Mouse (Mus musculus): ENCODE data around the gene Tapt1. TPM values are rescaled to one million over a fixed set of nuclear protein-coding genes. Genes with fewer than 3 reads are reported as not detected.

Tapt1 gene
- polyA plus RNA-seq, 1 experiment from 2014 or later, result 37.6 TPM

- H3K9ac ChIP-seq (ENCODE audit: low read depth, low read length), result no peak overlapping the region
- no peaks in the 10 kb centered on the region for H3K9me3 ChIP-seq (ENCODE audit: control insufficient read depth, low read length)
- no peak for DNase-seq (ENCODE audit: low spot score)
- H3K36me3 ChIP-seq (ENCODE audit: control insufficient read depth, insufficient read depth, low read length), result no peaks in the 10 kb centered on the region
- H3K27ac ChIP-seq (replicated peaks; ENCODE audit: low read depth, low read length), result no peak overlapping the region
- H3K4me2 ChIP-seq (ENCODE audit: low read depth, low read length), result no peak overlapping the region
- no peak for ATAC-seq (ENCODE audit: low read depth)
- no peak overlapping the region for H3K4me3 ChIP-seq (ENCODE audit: low read depth, low read length)
- H3K4me1 ChIP-seq (ENCODE audit: control insufficient read depth, insufficient read depth, low read length), result no peaks in the 10 kb centered on the region
- 97% methylated on average over 1 of the region's 1 CpGs for WGBS
- H3K27me3 ChIP-seq (replicated peaks; ENCODE audit: control insufficient read depth, insufficient read depth, low read length), result no peaks in the 10 kb centered on the region
Measured at GRCm38 (mm10) chr5:44241726-44242125, 15.3 kb upstream of the Tapt1 start.

- Histone ChIP-seq H3K9me3 (ENCODE audit: control insufficient read depth, low read length) (no peaks in the 10 kb centered on the region), H3K27ac (replicated peaks; ENCODE audit: low read depth, low read length) (no peak overlapping the region), H3K4me2 (ENCODE audit: low read depth, low read length) (no peak overlapping the region), H3K4me1 (ENCODE audit: control insufficient read depth, insufficient read depth, low read length) (no peaks in the 10 kb centered on the region), H3K9ac (ENCODE audit: low read depth, low read length) (no peak overlapping the region), H3K27me3 (replicated peaks; ENCODE audit: control insufficient read depth, insufficient read depth, low read length) (no peaks in the 10 kb centered on the region), H3K4me3 (ENCODE audit: low read depth, low read length) (no peak overlapping the region), H3K36me3 (ENCODE audit: control insufficient read depth, insufficient read depth, low read length) (no peaks in the 10 kb centered on the region)
- ATAC-seq (ENCODE audit: low read depth), result no peak
- DNase-seq (ENCODE audit: low spot score), result no peak
- WGBS, result 55% methylated on average over 7 of the region's 7 CpGs
Measured at GRCm38 (mm10) chr5:44239187-44240136, 13.0 kb upstream of the Tapt1 start.

GRCm38 (mm10) chr5:44238201-44238600 is 11.8 kb upstream of the Tapt1 start:
- WGBS, result 81% methylated on average over 7 of the region's 7 CpGs
- Histone ChIP-seq H3K27ac (replicated peaks; ENCODE audit: low read depth, low read length) (no peak overlapping the region), H3K9me3 (ENCODE audit: control insufficient read depth, low read length) (no peaks in the 10 kb centered on the region), H3K27me3 (replicated peaks; ENCODE audit: control insufficient read depth, insufficient read depth, low read length) (no peaks in the 10 kb centered on the region), H3K4me3 (ENCODE audit: low read depth, low read length) (no peak overlapping the region), H3K4me1 (ENCODE audit: control insufficient read depth, insufficient read depth, low read length) (no peaks in the 10 kb centered on the region), H3K9ac (ENCODE audit: low read depth, low read length) (no peak overlapping the region), H3K36me3 (ENCODE audit: control insufficient read depth, insufficient read depth, low read length) (no peaks in the 10 kb centered on the region), H3K4me2 (ENCODE audit: low read depth, low read length) (no peak overlapping the region)
- DNase-seq (ENCODE audit: low spot score), result no peak
- ATAC-seq (ENCODE audit: low read depth), result no peak

GRCm38 (mm10) chr5:44234606-44235005 is 8.2 kb upstream of the Tapt1 start:
- Histone ChIP-seq H3K27ac (replicated peaks; ENCODE audit: low read depth, low read length) (no peak overlapping the region), H3K9me3 (ENCODE audit: control insufficient read depth, low read length) (no peaks in the 10 kb centered on the region), H3K36me3 (ENCODE audit: control insufficient read depth, insufficient read depth, low read length) (no peaks in the 10 kb centered on the region), H3K9ac (ENCODE audit: low read depth, low read length) (no peak overlapping the region), H3K4me3 (ENCODE audit: low read depth, low read length) (no peak overlapping the region), H3K27me3 (replicated peaks; ENCODE audit: control insufficient read depth, insufficient read depth, low read length) (no peaks in the 10 kb centered on the region), H3K4me1 (ENCODE audit: control insufficient read depth, insufficient read depth, low read length) (no peaks in the 10 kb centered on the region), H3K4me2 (ENCODE audit: low read depth, low read length) (no peak overlapping the region)
- ATAC-seq (ENCODE audit: low read depth) (no peak), DNase-seq (ENCODE audit: low spot score) (no peak)
- 85% methylated on average over 7 of the region's 7 CpGs for WGBS

GRCm38 (mm10) chr5:44233933-44234332 is 7.5 kb upstream of the Tapt1 start:
- H3K36me3 ChIP-seq (ENCODE audit: control insufficient read depth, insufficient read depth, low read length), result no peaks in the 10 kb centered on the region

GRCm38 (mm10) chr5:44228756-44229155 is 2.3 kb upstream of the Tapt1 start:
- ATAC-seq (ENCODE audit: low read depth), result no peak
- Histone ChIP-seq H3K4me1 (ENCODE audit: control insufficient read depth, insufficient read depth, low read length) (peaks cover 15% of the 10 kb centered on the region), H3K9ac (ENCODE audit: low read depth, low read length) (0 out of 2 replicates have a peak overlapping the region, but pooled peaks have one; percentile 8), H3K27ac (replicated peaks; ENCODE audit: low read depth, low read length) (no peak overlapping the region), H3K4me2 (ENCODE audit: low read depth, low read length) (no peak overlapping the region), H3K36me3 (ENCODE audit: control insufficient read depth, insufficient read depth, low read length) (no peaks in the 10 kb centered on the region), H3K9me3 (ENCODE audit: control insufficient read depth, low read length) (no peaks in the 10 kb centered on the region), H3K4me3 (ENCODE audit: low read depth, low read length) (no peak overlapping the region), H3K27me3 (replicated peaks; ENCODE audit: control insufficient read depth, insufficient read depth, low read length) (no peaks in the 10 kb centered on the region)
- 53% methylated on average over 4 of the region's 4 CpGs for WGBS
- DNase-seq (ENCODE audit: low spot score), result no peak

More at GRCm38 (mm10) chr5:44233933-44234332, 7.5 kb upstream of the Tapt1 start:
- ATAC-seq (ENCODE audit: low read depth) (no peak), DNase-seq (ENCODE audit: low spot score) (no peak)
- no peak overlapping the region for H3K4me2 ChIP-seq (ENCODE audit: low read depth, low read length)
- WGBS, result 80% methylated on average over 3 of the region's 3 CpGs
- no peak overlapping the region for H3K9ac ChIP-seq (ENCODE audit: low read depth, low read length)
- H3K27me3 ChIP-seq (replicated peaks; ENCODE audit: control insufficient read depth, insufficient read depth, low read length), result no peaks in the 10 kb centered on the region
- no peaks in the 10 kb centered on the region for H3K4me1 ChIP-seq (ENCODE audit: control insufficient read depth, insufficient read depth, low read length)
- no peak overlapping the region for H3K4me3 ChIP-seq (ENCODE audit: low read depth, low read length)
- no peaks in the 10 kb centered on the region for H3K9me3 ChIP-seq (ENCODE audit: control insufficient read depth, low read length)
- H3K27ac ChIP-seq (replicated peaks; ENCODE audit: low read depth, low read length), result no peak overlapping the region

GRCm38 (mm10) chr5:44228323-44228722 is 1.9 kb upstream of the Tapt1 start:
- no peak overlapping the region for H3K27ac ChIP-seq (replicated peaks; ENCODE audit: low read depth, low read length)
- H3K4me2 ChIP-seq (ENCODE audit: low read depth, low read length), result 0 out of 2 replicates have a peak overlapping the region, but pooled peaks have one; percentile 92
- no peaks in the 10 kb centered on the region for H3K27me3 ChIP-seq (replicated peaks; ENCODE audit: control insufficient read depth, insufficient read depth, low read length)
- no peak for DNase-seq (ENCODE audit: low spot score)
- H3K36me3 ChIP-seq (ENCODE audit: control insufficient read depth, insufficient read depth, low read length), result no peaks in the 10 kb centered on the region
- no peak overlapping the region for H3K4me3 ChIP-seq (ENCODE audit: low read depth, low read length)
- no peak for ATAC-seq (ENCODE audit: low read depth)
- peaks cover 15% of the 10 kb centered on the region for H3K4me1 ChIP-seq (ENCODE audit: control insufficient read depth, insufficient read depth, low read length)
- 0 out of 2 replicates have a peak overlapping the region, but pooled peaks have one; percentile 8 for H3K9ac ChIP-seq (ENCODE audit: low read depth, low read length)
- WGBS, result 56% methylated on average over 1 of the region's 1 CpGs
- no peaks in the 10 kb centered on the region for H3K9me3 ChIP-seq (ENCODE audit: control insufficient read depth, low read length)

GRCm38 (mm10) chr5:44227462-44227840 is 1.0 kb upstream of the Tapt1 start:
- Histone ChIP-seq H3K9ac (ENCODE audit: low read depth, low read length) (peak overlapping the region; percentile 97), H3K4me3 (ENCODE audit: low read depth, low read length) (peak overlapping the region; percentile 87), H3K27me3 (replicated peaks; ENCODE audit: control insufficient read depth, insufficient read depth, low read length) (no peaks in the 10 kb centered on the region), H3K9me3 (ENCODE audit: control insufficient read depth, low read length) (no peaks in the 10 kb centered on the region), H3K27ac (replicated peaks; ENCODE audit: low read depth, low read length) (peak overlapping the region; percentile 92), H3K36me3 (ENCODE audit: control insufficient read depth, insufficient read depth, low read length) (no peaks in the 10 kb centered on the region), H3K4me2 (ENCODE audit: low read depth, low read length) (peak overlapping the region; percentile 92), H3K4me1 (ENCODE audit: control insufficient read depth, insufficient read depth, low read length) (peaks cover 15% of the 10 kb centered on the region)
- ATAC-seq (ENCODE audit: low read depth), result no peak
- 7% methylated on average over 6 of the region's 6 CpGs for WGBS
- no peak for DNase-seq (ENCODE audit: low spot score)
